ENCODE assay signal across 28 mouse cellular contexts in the genomic region with DNA sequence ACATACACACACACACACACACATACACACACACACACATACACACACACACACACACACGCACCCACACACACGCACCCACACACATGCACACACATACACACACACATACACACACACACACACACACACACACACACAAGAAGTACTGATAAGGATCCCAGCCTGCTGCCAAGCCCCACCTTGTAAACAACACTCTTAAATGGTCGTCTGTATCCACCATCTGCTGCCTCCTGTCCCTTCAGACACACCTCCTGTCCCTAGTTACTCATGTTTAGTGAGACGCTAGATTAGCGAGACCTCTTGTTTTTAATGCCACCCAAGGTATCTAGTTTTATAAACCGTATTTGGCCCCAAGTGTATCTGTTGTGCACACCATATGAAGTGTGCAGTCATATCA.
"Had no signal": no experiment of that assay in that cellular context is flagged by ENCODE, and none has a peak within 500 bp of the region (broad histone marks: within the 10 kb centered on the region; RNA-seq: fewer than 3 reads in every experiment).

No protein-coding gene starts in this region.

- ATAC-seq: hindbrain, postnatal 0 days; intestine, embryonic 16.5 days; liver, postnatal 0 days had no signal

- H3K9me3 ChIP-seq: heart, embryonic 10.5 days; heart, embryonic 12.5 days; hindbrain, embryonic 13.5 days; hindbrain, embryonic 15.5 days; kidney, embryonic 15.5 days; limb, embryonic 10.5 days; limb, embryonic 12.5 days; liver, embryonic 13.5 days; liver, embryonic 15.5 days had no signal

- H3K27ac ChIP-seq: heart, embryonic 10.5 days; hindbrain, embryonic 13.5 days; hindbrain, embryonic 15.5 days; hindbrain, postnatal 0 days; kidney, embryonic 15.5 days; kidney, postnatal 0 days; left cerebral cortex, adult 2 months; limb, embryonic 10.5 days; limb, embryonic 12.5 days; liver, embryonic 13.5 days; liver, embryonic 15.5 days had no signal

- H3K27me3 ChIP-seq: heart, embryonic 12.5 days; hindbrain, embryonic 13.5 days; hindbrain, embryonic 15.5 days; kidney, embryonic 15.5 days; limb, embryonic 12.5 days; liver, embryonic 13.5 days; liver, embryonic 15.5 days had no signal

- H3K4me3 ChIP-seq: heart, embryonic 10.5 days; heart, embryonic 12.5 days; hindbrain, embryonic 13.5 days; hindbrain, embryonic 15.5 days; kidney, embryonic 15.5 days; left cerebral cortex, adult 2 months; limb, embryonic 10.5 days; limb, embryonic 12.5 days; liver, embryonic 13.5 days; liver, embryonic 15.5 days had no signal

- H3K4me2 ChIP-seq: heart, embryonic 12.5 days; hindbrain, embryonic 13.5 days; hindbrain, embryonic 15.5 days; kidney, embryonic 15.5 days; limb, embryonic 12.5 days; liver, embryonic 11.5 days; liver, embryonic 13.5 days; liver, embryonic 15.5 days had no signal

- DNase-seq: gastrocnemius, postnatal 14 days; gastrocnemius, postnatal 36 days; heart, adult 18-20 months; heart, postnatal 10 days; heart, postnatal 36 days; kidney, adult 11 months; kidney, adult 2 months; kidney, adult 9 months; kidney, postnatal 14 days; kidney, postnatal 36 days; layer of hippocampus, adult 9-11 months; liver; liver, embryonic 13.5 days; liver, postnatal 0 days; lung, adult 2 months had no signal

- H3K9ac ChIP-seq: heart, embryonic 12.5 days; hindbrain, embryonic 13.5 days; hindbrain, embryonic 15.5 days; kidney, embryonic 15.5 days; limb, embryonic 12.5 days; liver, embryonic 13.5 days; liver, embryonic 15.5 days; liver, postnatal 0 days had no signal

- H3K36me3 ChIP-seq: heart, embryonic 10.5 days; heart, embryonic 12.5 days; hindbrain, embryonic 13.5 days; hindbrain, embryonic 15.5 days; kidney, embryonic 15.5 days; limb, embryonic 10.5 days; limb, embryonic 12.5 days; liver, embryonic 13.5 days; liver, embryonic 15.5 days had no signal
